Comparison of ENCODE assay signal across 23 mouse cellular contexts in genomic region chr4:83918093-83918492, GRCm38 (mm10).
"Had no signal": no experiment of that assay in that cellular context is flagged by ENCODE, and none has a peak within 500 bp of the region (broad histone marks: within the 10 kb centered on the region; RNA-seq: fewer than 3 reads in every experiment).

No protein-coding gene starts in this region.

- H3K36me3 ChIP-seq: heart, embryonic 13.5 days; heart, embryonic 15.5 days; hindbrain, embryonic 13.5 days; hindbrain, embryonic 15.5 days; limb, embryonic 15.5 days; liver, embryonic 12.5 days had no signal

- ATAC-seq: hindbrain, postnatal 0 days; intestine, embryonic 16.5 days; liver, embryonic 12.5 days had no signal

- H3K4me3 ChIP-seq: heart, adult 2 months; heart, embryonic 13.5 days; heart, embryonic 15.5 days; hindbrain, embryonic 13.5 days; hindbrain, embryonic 15.5 days; layer of hippocampus, adult 2 months; left cerebral cortex, adult 2 months; limb, embryonic 15.5 days; liver, embryonic 12.5 days had no signal

- H3K27me3 ChIP-seq: heart, embryonic 13.5 days; heart, embryonic 15.5 days; hindbrain, embryonic 13.5 days; hindbrain, embryonic 15.5 days; limb, embryonic 15.5 days; liver, embryonic 12.5 days had no signal

- H3K27ac ChIP-seq: heart, adult 2 months; heart, embryonic 13.5 days; heart, embryonic 15.5 days; hindbrain, embryonic 13.5 days; hindbrain, embryonic 15.5 days; hindbrain, postnatal 0 days; kidney, postnatal 0 days; layer of hippocampus, adult 2 months; left cerebral cortex, adult 2 months; limb, embryonic 15.5 days; liver, embryonic 12.5 days; liver, embryonic 14.5 days had no signal

- H3K9ac ChIP-seq: heart, embryonic 13.5 days; heart, embryonic 15.5 days; hindbrain, embryonic 13.5 days; hindbrain, embryonic 15.5 days; limb, embryonic 15.5 days; liver, embryonic 12.5 days; liver, embryonic 14.5 days had no signal

- H3K4me2 ChIP-seq: heart, embryonic 11.5 days; heart, embryonic 13.5 days; heart, embryonic 15.5 days; hindbrain, embryonic 13.5 days; hindbrain, embryonic 15.5 days; limb, embryonic 15.5 days; liver, embryonic 12.5 days had no signal

- H3K9me3 ChIP-seq: heart, embryonic 13.5 days; heart, embryonic 15.5 days; hindbrain, embryonic 13.5 days; hindbrain, embryonic 15.5 days; limb, embryonic 15.5 days; liver, embryonic 12.5 days had no signal

- H3K4me1 ChIP-seq: heart, embryonic 13.5 days; heart, embryonic 15.5 days; hindbrain, embryonic 13.5 days; hindbrain, embryonic 15.5 days; liver, embryonic 12.5 days had no signal

- DNase-seq: gastrocnemius, postnatal 14 days; gastrocnemius, postnatal 36 days; heart, adult 11 months; heart, adult 2 months; heart, postnatal 14 days; heart, postnatal 36 days; kidney, adult 18-20 months; kidney, adult 8-10 months; kidney, postnatal 25 days; kidney, postnatal 4 days had no signal
